Mouse (Mus musculus) ES-E14 (cell line): ENCODE results near the gene Fbxo28. TPM values are rescaled to one million over a fixed set of nuclear protein-coding genes. Genes with fewer than 3 reads are reported as not detected.

Source experiments
- DNase-seq: peaks from one replicate; pipeline ENCODE4 v3.0.0-alpha.2; 2013; ENCODE audit warnings: low read depth, low spot score
- H3K27ac ChIP-seq: 2 replicates; pipeline ENCODE4 v1.5.1; 2012; ENCODE audit warnings: low read depth, mild to moderate bottlenecking, low read length, moderate library complexity, mixed read lengths; ENCODE audit not compliant: poor library complexity, insufficient read depth, severe bottlenecking
- H3K36me3 ChIP-seq: 2 replicates; pipeline ENCODE4 v1.6.1; 2012; ENCODE audit warnings: mild to moderate bottlenecking, low read length, moderate library complexity, mixed read lengths; ENCODE audit not compliant: control insufficient read depth, poor library complexity, insufficient read depth, severe bottlenecking
- H3K4me1 ChIP-seq, 2 experiments: fragments of 150-350 bp in 1 of 2; sonication (generic) in 1 of 2; 2 replicates each; pipeline ENCODE4 v1.6.1; 2012; ENCODE audit warnings: low read length in 2 of 2, mild to moderate bottlenecking in 1 of 2, mixed read lengths in 1 of 2; ENCODE audit not compliant: control insufficient read depth in 2 of 2, insufficient read depth in 2 of 2, poor library complexity in 1 of 2
- H3K4me3 ChIP-seq, 2 experiments: fragments of 150-350 bp in 1 of 2; sonication (generic) in 1 of 2; 2 replicates each; pipeline ENCODE4 v1.5.1; 2012; ENCODE audit warnings: low read length in 2 of 2, low read depth in 1 of 2, mild to moderate bottlenecking in 1 of 2, mixed read lengths in 1 of 2; ENCODE audit not compliant: insufficient read depth in 1 of 2, poor library complexity in 1 of 2, severe bottlenecking in 1 of 2
- H3K9ac ChIP-seq: 2 replicates; pipeline ENCODE4 v1.6.1; 2012; ENCODE audit warnings: low read depth, mild to moderate bottlenecking, low read length, mixed read lengths; ENCODE audit not compliant: poor library complexity, insufficient read depth, severe bottlenecking
- H3K9me3 ChIP-seq: fragments of 150-350 bp; sonication (generic); 2 replicates; pipeline ENCODE4 v1.6.1; 2012; ENCODE audit warnings: low read depth, mild to moderate bottlenecking, low read length; ENCODE audit not compliant: control insufficient read depth, insufficient read depth
- CHD2 ChIP-seq: IDR thresholded peaks from 2 replicates; pipeline ENCODE4 v1.6.1; 2014; ENCODE audit warnings: mild to moderate bottlenecking, low read depth, low read length, inconsistent platforms
- HCFC1 ChIP-seq: IDR thresholded peaks from 2 replicates; pipeline ENCODE4 v1.6.1; 2012; ENCODE audit warnings: low read length, inconsistent platforms, borderline replicate concordance; ENCODE audit not compliant: insufficient read depth
- MAFK ChIP-seq: IDR thresholded peaks from 2 replicates; pipeline ENCODE4 v1.6.1; 2014; ENCODE audit warnings: mild to moderate bottlenecking, low read depth, low read length, inconsistent platforms; ENCODE audit not compliant: insufficient read depth
- ZC3H11A ChIP-seq: IDR thresholded peaks from 2 replicates; pipeline ENCODE4 v1.6.1; 2012; ENCODE audit warnings: low read depth, mild to moderate bottlenecking, inconsistent platforms, low read length, borderline replicate concordance
- ZNF384 ChIP-seq: IDR thresholded peaks from 2 replicates; pipeline ENCODE4 v1.6.1; 2012; ENCODE audit warnings: low read depth, low read length, inconsistent platforms
- in situ Hi-C, 2 experiments: fragments of 600-800 bp; cut with MboI; formaldehyde crosslinking; loops; one replicate each; pipeline ENCODE4 v1.15.1; 2025; ENCODE audit warnings: low sequenced_read_pairs in 2 of 2, inconsistent platforms in 1 of 2; ENCODE audit not compliant: unreplicated experiment in 2 of 2
- total RNA-seq: library from RNA; depleted of rRNA; stranded (reverse); fragments of 300-350 nt; gene quantifications from 2 replicates; pipeline ENCODE4 v1.2.3, GENCODE M21; 2012

The Fbxo28 gene
- total RNA-seq, 1 experiment = 25.8 TPM

GRCm38 (mm10) chr1:182354504-182355147 is 13.2 kb upstream of the Fbxo28 start:
- no peak for TF ChIP-seq ZC3H11A
- TF ChIP-seq MAFK = no peak
- TF ChIP-seq CHD2 = no peak
- no peak for TF ChIP-seq ZNF384
- TF ChIP-seq HCFC1 = no peak
- no peak overlapping the region for H3K9ac ChIP-seq
- H3K36me3 ChIP-seq = no peaks in the 10 kb centered on the region
- no peak overlapping the region for H3K27ac ChIP-seq
- in situ Hi-C loops = no loop called here
- H3K4me1 ChIP-seq = no peaks in the 10 kb centered on the region
- no peak for DNase-seq
- H3K9me3 ChIP-seq = no peaks in the 10 kb centered on the region
- H3K4me3 ChIP-seq = no peak overlapping the region

- no peak overlapping the region for H3K27ac ChIP-seq
- in situ Hi-C loops = no loop called here
Measured at GRCm38 (mm10) chr1:182349557-182349956, 8.1 kb upstream of the Fbxo28 start.

DNA sequence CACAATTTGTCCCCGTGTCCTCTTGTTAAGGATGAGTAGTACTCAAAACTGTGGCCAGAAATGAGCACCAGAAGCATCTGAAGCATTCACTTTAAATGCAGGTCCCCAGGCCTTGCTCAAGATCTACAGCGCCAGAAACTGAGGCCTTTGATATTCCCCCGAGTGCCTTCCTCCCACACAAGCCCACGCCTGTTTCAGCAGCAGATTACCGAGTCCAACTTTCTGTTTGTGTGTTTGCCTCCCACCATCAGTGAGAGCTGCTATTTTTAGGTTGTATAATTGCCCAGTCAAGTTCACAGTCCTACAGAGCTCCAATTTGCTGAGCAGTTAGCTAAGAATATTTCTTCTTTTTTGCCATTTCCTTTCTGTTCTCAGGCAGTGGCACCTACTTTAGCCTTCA is 5.1 kb upstream of the Fbxo28 start:
- in situ Hi-C loops = no loop called here
- no peaks in the 10 kb centered on the region; a peak in 2 of 4 replicates for H3K4me1 ChIP-seq
- no peak overlapping the region for H3K4me3 ChIP-seq
- H3K9ac ChIP-seq = no peak overlapping the region
- no peaks in the 10 kb centered on the region for H3K36me3 ChIP-seq
- TF ChIP-seq HCFC1 (no peak), CHD2 (no peak), ZNF384 (no peak), MAFK (no peak), ZC3H11A (no peak)
- H3K9me3 ChIP-seq = no peaks in the 10 kb centered on the region
- DNase-seq = no peak
- no peak overlapping the region for H3K27ac ChIP-seq

More at GRCm38 (mm10) chr1:182349557-182349956, 8.1 kb upstream of the Fbxo28 start:
- H3K4me3 ChIP-seq = no peak overlapping the region
- H3K9me3 ChIP-seq = no peaks in the 10 kb centered on the region
- DNase-seq = no peak
- H3K4me1 ChIP-seq = no peaks in the 10 kb centered on the region
- TF ChIP-seq ZNF384 (no peak), MAFK (no peak), HCFC1 (no peak), CHD2 (no peak), ZC3H11A (no peak)
- H3K9ac ChIP-seq = no peak overlapping the region
- no peaks in the 10 kb centered on the region for H3K36me3 ChIP-seq

DNA sequence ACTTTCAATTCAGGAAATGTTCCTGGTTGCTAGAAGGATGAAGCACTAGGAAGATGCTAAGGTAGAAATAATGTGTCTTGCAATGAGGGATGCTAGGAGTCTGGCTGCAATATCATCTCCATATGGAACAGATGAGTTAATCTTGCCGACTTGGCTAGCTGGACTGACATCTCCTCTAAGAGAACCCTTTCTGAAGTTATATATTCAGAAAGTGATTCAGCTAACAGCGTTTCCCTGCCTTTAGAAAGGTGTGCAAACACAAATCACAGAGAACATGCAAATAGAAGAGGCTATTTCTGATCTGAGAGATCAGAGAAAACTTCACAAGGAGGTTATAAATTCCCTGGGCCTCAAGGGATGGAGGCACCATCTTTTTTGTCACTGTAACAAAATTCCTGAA is 4.4 kb upstream of the Fbxo28 start:
- H3K27ac ChIP-seq = no peak overlapping the region
- no peak for TF ChIP-seq ZNF384
- TF ChIP-seq CHD2 = no peak
- no peak for TF ChIP-seq ZC3H11A
- no peak for TF ChIP-seq HCFC1
- TF ChIP-seq MAFK = no peak

More for the DNA sequence above, 4.4 kb upstream of the Fbxo28 start:
- H3K9me3 ChIP-seq = no peaks in the 10 kb centered on the region
- no peaks in the 10 kb centered on the region for H3K36me3 ChIP-seq
- H3K4me1 ChIP-seq = no peaks in the 10 kb centered on the region; a peak in 2 of 4 replicates
- DNase-seq = no peak
- in situ Hi-C loops = no loop called here
- H3K4me3 ChIP-seq = no peak overlapping the region
- H3K9ac ChIP-seq = no peak overlapping the region
